Mouse (Mus musculus) hematopoietic stem cell, adult 5-6 weeks (primary cell): ENCODE measurements around the gene H2-Oa. TPM values are rescaled to one million over a fixed set of nuclear protein-coding genes. Genes with fewer than 3 reads are reported as not detected.

Experiments used
- ATAC-seq, 2 experiments: fragments of 125-278 bp in 1 of 2; replicated peaks in 1 of 2; 2 replicates each; pipeline ENCODE4 v1.8.0; 2016 to 2017; ENCODE audit warnings: inconsistent platforms in 2 of 2, mild to moderate bottlenecking in 2 of 2, moderate number of reproducible peaks in 2 of 2, low read depth in 1 of 2, moderate TSS enrichment in 1 of 2; ENCODE audit not compliant: low FRiP score in 2 of 2, poor library complexity in 2 of 2, severe bottlenecking in 2 of 2, insufficient read depth in 1 of 2, low TSS enrichment in 1 of 2
- total RNA-seq: library from RNA; stranded (forward); fragments of 172-1452, 232-1000 nt; gene quantifications from 2 replicates; pipeline ENCODE4 v1.2.3, GENCODE M21; 2017

Gene H2-Oa
- total RNA-seq, 1 experiment from 2014 or later = 9.2 TPM

DNA sequence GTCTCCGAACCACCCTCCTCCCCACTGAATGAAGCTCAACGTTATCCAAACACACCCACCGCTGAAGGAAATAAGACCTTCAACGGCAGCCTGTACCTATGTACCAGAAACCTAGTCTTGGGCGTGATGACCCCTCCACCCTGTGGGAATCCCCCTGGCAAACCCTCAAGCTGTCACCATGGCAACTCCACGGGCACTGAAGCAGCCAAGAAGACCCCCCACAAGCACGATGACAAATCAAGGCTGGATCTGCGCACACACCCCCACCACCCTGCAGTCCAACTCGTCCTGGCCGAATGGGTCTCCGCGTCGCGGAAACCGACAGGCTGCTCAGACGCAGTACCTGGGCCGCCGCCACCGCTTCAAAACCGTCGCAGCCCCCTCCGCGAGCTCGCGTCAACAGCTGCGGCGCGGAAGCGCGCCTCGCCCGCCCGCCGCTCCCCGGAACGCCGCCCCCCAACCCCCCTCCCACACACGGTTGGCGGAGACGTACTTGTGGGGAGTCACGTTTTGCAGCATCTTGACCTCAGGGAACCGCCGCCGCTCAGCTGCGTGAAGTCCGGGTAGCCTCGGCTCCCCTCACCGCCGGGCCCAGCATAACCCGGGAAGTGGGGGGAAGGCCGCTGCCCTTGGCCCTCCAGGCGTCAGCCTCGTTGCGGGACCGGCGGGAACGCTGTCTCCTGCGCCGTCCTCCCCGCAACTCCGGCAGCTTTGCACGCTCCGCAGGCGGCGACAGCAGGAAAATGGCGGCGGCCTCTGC, 26.2 kb downstream of the H2-Oa start:
- ATAC-seq = no peak

DNA sequence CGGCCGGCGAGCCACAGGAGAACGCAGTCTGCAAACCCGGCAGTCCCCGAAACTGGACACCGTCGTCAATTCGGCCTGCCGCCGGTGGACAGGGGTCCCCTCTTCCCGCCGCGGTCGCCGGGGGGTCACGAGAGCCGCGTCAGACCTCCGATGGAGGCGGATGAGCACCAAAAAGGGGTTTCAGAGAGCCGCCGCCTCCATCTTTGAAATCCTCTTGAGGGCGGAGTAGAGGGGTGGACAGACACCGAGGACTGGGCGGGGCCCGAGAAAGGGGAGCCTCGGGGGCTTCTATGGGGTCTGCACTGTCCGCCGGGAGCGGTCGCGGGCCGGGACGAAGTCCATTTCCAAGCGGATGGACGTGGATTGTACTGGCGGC, 26.7 kb downstream of the H2-Oa start:
- no peak; a peak in 1 of 4 replicates for ATAC-seq

DNA sequence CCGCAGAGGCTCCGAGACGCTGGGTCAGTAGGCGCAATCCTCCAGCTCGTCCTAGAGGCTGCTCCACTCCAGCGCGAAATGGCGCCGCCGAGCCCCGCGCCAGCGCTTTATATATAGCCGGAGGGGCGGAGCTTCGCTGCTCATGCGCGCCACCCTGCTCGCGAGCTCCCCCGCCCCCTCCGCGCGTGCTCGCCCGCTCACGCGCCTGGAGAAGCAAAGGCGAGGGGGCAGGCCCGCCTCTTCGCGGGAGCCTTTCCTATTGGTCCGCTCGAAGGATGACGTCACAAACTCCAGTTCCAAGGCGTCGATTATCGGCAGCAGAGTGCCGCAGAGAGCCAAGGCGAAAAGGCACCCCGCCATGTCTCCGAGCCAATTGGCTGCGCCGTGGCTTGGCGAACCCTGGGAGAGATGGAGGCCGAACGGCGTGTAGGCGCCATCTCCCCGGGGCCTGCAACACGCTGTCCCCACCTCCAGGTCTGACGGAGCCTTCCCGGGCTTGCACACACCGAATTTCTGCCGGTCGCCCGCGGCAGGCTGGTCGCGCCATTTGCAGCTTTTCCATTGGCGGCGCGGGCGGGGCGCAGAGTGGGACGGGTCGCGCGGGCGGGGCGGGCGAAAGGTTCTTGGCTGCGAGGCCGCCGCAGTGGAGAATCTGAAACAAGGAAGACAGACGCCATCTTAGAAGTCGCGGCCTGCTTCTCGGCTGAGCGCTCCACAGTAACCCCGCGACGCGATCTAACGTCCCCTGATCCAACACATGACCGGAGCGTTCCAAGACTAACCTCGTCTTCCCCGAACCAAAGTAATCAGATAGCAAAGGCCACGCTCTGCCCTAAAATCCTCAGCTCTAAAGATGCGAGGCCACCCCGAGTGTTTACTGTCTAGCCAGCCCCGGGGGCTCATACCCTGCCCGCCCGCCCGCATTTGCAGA, 27.4 kb downstream of the H2-Oa start, which contains the start of gene H2-DMa:
H2-DMa (plus strand) TSS at position 293 of the 931 bp plus-strand sequence.
- ATAC-seq = peak; percentile 50 to 57

DNA sequence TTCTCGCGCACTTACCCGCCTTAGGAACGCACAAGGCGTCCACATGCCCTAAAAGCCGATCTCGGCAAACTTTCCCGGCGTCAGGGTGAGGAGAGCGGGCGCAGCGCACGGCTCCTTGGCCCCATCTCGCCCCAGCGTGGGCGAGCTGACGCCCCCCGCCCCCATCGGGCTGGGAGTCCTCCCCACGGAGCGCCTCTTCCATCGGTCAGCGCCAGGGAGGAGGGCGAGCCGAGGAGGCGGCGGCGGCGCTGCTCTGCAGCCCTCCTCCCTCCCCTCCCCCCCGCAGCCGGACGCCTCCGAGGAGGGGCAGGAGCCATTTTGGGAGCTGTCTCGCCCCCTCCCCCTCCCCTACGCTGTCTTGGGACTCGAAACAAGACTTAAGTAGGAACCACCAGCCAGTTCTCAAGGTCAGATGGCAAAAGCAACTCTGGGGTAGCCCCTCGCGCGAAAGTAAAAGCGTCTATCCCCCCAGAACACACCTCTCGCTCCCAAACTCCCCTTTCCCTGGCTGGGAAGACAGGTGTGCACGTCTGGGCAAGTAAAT, 28.1 kb downstream of the H2-Oa start:
- ATAC-seq = no peak

DNA sequence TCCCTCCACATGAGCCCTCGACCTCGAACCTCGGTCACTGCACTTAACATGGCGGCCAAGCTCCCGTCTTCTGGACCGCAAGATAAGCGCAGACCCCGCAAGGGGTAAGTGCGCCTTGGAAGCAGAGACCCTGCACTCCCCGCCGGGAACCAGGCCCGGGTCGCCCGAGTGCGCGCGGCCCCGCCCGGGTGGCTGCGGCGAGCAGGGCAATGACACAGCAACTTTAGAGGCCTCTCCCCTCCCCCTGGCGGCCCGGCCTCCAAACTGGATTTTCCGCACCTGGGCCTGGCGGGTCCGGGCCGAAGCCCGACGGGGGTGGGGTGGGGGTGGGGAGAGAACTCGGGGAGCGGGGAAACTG, 28.7 kb downstream of the H2-Oa start:
- ATAC-seq = peak in 1 of 2 experiments; percentile 16; a peak in 2 of 4 replicates

DNA sequence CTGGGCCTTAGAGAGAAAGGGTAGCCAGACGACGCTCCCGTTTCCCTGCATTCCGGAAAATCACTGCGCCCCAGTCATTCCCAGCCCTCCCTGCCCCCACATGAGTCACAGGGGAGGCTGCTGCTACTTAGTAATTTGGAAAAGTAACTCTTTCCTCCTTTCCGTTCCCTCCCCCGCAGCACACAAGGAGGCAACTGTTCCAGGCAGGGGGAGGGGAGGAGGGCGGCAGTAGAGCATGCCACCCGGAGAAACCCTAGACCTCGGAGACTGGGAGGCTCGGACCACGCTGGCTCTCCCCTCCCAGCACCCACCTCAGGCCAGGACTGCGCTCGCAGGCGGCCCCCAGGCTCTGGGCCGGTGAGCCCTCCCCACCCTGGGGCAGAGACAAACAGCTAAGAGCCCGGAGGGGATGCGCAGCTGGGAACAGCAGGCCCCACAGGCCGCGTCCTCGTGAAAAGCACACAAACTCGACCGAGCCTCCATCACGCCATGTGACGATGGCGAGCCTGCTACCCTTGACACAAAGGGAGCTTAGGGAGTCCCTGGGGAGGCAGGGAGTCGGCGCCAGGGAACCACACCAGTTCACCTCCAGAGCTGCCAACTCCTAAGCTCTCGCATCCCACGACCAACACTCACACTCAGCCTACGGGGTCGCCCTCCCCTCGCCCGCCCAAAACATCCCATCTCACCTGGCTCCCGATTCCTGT, 29.2 kb downstream of the H2-Oa start:
- no peak for ATAC-seq

DNA sequence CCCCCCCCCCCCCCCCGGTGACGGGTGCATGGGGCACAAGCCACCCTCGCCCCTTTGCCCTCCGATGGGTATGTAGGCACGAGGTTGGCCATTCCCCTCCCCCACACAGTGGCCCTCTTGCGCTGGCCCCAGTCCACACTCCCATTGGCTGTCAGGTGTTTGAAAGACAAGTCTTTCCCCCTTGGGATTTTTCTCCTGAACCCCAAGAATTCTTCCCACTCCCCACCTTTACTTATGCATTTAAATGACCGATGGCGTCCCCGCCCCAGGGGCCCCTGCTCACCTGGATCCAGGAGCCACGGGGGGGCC, 29.7 kb downstream of the H2-Oa start:
- ATAC-seq = no peak

DNA sequence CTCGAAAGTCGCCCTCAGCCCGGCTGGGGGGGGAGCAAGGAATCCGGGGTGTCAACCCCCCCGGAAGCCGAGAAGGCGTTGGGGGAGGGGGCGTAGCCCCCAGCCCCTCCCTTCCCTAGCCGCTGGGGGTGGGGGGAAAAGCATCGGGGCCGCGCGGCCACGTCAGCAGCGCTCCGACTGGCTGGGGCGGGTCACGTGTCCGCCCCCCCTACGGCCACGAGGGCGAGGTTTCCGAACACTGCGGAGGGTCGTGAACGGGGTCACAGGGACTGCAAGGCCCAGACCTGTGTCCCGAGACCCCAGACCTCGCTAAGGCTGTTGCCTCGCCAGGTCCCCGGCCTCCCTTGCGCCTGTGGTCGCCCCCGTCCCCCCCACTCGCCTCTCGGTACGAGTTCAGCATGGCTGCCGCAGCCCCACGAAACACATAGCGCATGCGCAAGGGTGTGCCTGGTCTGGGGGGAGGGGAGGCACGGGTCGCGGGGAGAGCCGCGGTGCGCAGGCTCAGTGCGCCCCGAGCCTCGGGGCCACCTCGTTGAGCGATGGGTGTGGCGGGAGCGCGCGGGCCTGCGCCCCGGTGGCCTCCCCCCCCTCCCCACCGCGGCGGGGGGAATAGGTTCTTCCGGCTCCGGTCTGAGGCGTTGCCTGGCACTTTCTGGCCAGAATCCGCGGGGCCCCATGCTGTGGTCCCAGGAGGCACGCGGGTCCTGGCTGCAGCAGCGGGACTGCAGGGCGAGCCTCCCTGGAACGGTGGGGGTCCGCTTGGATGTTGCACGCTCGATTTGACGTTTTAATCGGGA, 30.2 kb downstream of the H2-Oa start, which contains the start of gene Brd2:
Brd2 (minus strand) TSS at position 447 of the 797 bp plus-strand sequence.
- peak; percentile 14 to 34 for ATAC-seq

DNA sequence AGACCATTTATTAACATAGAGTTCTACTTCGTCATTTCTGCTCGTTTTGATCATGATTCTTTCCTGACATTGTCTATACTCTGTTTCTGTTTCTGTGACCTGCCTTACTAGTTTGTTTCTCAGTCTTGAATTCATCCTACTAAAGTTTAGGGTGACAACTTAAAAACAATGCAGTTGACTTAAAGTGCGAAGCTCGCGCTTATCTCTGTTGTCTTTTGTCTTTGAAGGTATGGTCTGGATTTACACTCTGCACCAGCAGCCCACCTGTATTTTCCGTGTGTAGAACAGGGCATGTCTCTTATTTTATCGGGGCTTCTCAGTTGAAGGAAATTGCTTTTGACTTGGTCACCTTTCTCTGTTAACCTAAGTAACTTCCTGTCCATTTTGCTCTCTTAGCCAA, 31.0 kb downstream of the H2-Oa start:
- no peak for ATAC-seq

DNA sequence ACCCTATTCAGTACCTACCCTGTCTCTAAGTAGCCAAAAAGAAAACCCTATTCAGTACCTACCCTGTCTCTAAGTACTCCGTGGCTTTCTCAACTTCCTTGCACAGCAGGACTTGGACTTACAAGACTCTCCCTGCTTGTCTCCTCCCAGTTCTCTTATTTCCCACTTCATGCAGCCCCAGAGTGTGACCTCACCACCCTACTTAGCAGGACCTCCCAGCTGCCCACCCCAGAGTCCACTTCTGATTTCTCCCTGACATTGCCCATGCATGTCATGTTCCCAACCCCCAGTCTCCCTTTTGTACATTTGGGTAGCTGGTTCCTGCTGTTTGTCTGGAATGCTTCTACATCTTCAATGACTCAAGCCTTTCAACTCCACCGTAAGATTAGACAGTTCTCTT, 31.4 kb downstream of the H2-Oa start:
- no peak for ATAC-seq

DNA sequence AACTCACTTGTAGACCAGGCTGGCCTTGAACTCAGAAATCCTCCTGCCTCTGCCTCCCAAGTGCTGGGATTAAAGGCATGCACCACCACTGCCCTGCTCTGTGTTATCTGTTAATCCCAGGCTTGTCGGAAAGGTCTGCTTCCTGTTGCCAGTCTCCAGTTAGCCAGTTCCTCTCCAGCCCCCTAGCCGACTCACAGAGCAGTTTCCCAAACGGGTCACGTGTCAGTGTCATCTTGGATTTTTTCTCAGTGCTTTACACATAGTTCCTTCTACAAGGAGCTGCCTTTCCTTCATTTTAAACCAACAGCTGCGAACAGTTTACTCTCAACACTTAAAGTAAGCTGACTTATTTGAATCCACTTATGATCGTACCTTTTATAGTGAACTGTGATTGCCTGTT, 32.5 kb downstream of the H2-Oa start:
- ATAC-seq = no peak

DNA sequence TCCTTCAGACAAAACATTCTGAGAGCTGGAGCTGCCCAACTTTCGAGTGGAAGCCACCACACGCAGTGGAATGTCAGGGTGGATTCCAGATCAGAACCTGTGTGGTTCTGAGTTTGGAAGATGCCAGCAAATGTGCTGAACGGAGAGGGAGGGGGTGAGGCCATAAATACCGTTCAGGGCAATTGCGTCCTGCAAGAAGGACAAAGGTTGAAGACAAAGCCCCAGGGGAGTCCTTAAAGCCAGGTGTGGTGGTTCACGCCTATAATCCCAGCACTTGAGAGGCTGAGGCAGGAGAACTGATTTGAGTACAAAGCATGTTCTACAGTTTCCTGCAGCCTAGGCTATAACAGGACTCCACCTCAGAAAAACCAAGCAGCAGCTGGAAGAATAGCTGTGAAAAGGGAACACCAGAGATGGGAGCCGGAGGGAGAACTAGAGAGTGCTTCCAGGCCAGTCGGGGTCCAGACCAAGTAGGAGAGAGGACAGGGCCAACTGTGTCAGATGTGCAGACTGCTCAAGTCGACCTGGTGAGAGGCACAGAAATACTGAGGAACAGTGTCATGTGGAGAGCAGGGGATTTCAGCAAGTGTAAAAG, 34.8 kb downstream of the H2-Oa start:
- no peak for ATAC-seq

DNA sequence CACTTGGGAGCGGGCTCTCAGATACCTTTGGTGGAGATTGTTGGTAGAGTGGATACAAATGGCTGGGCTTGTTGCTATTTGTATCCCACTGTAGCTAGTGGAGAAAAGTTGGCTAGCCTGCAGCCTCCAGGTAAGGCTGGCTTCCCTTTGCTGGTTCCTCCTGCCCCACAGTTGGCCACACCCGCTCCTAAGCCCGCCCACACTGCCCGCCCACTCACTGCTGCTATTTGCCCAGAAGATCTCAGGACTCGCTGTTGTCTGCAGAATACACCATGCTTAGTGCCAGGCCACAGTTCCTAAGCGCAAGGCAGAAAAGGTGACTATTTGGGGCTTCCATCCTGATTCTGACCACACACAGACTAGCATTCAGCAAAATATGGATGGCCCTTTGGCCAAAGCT, 35.3 kb downstream of the H2-Oa start:
- peak; percentile 63 to 70 for ATAC-seq

DNA sequence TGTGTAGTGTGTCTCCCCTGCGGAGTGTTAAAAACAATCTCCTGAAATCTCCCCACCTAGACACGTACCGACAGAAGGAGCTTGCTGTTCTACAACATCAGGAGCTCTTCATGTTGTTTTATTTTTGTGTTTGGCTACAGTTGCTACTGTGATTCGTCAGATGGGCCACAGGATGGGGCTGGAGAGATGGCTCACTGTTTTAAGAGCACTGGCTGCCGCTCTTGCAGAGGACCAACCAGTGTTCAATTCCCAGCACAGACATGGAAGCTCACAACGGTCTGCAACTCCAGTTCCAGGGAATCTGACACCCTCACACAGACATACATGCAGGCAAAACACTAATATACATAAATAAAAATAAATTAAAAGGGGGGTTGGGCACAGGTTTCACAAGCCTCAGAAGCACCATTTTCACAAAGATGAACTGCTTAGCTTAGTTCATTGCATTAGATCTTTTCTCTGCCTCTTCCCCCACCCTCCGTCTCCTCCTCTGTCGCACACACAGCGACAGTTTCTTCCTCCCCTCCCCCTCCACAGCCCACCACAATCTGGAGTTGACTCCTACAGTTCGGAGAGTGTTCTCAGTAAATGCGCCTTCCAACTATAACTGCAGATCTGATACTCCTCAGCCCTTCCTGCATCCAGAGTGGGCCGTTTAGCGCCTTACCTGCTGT, 36.3 kb downstream of the H2-Oa start:
- ATAC-seq = no peak

DNA sequence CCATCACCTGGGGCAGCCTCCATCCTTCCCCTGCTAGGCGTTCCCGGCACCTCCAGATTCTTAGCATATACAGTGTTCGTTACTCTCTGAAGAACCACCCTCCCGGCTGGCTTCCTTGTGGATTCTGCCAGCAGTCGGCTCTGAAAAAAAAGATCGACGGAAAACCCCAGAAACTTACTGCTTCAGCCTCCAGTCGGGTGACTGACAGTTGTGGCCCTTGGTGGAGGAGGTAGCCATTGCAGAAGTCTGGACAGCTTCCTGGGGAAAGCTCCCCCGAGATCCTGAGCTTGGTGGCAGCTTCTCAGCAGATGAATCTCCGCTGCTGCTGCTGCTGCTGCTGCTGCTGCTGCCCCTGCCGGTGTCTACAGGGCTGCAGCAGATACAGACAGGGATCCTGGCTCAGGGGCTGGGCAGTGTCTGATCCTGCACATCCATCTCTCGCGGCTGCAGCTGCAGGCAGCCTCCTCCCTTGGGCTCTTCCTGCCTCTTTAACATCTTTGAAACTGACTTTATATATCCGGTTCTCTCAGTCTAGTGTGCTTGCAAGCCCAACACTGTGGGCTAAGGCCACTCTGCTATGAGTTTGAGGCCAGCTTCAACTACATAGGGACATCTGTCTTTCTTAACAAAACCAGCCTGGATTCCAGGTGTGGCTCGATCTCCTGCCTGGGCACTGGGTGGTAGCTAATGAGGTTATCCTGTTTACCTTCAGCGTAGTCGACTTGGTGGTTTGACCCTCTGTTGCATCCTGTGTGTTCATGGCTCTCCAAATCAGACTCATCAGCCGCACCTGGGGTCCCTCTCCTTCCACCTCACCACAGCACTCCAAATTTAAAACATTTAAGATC, 37.0 kb downstream of the H2-Oa start:
- ATAC-seq = no peak
